Mouse (Mus musculus) left cerebral cortex, adult 2 months (tissue): ENCODE measurements around the gene Arl15. TPM values are rescaled to one million over a fixed set of nuclear protein-coding genes. Genes with fewer than 3 reads are reported as not detected.
A peak's percentile ranks its signal among the peaks of the same experiment; 100 is the strongest.

Source experiments
- DNase-seq, 2 experiments: peaks; one replicate each; pipeline ENCODE4 v3.0.0; 2021 to 2022; ENCODE audit warnings: low spot score in 2 of 2, mixed read lengths in 1 of 2; ENCODE audit errors: extremely low spot score in 1 of 2
- H3K27ac ChIP-seq: fragments of 200-600 bp; 2 replicates; pipeline ENCODE4 v1.8.1; 2022
- H3K4me3 ChIP-seq: fragments of 200-600 bp; 2 replicates; pipeline ENCODE4 v1.8.1; 2022
- CTCF ChIP-seq: fragments of 200-600 bp; IDR thresholded peaks from 2 replicates; pipeline ENCODE4 v1.8.1; 2022; ENCODE audit warnings: antibody characterized with exemption, mild to moderate bottlenecking, moderate library complexity
- intact Hi-C: fragments of 180-260 bp; cut with DNase I; formaldehyde crosslinking; loops from one replicate; pipeline ENCODE4 v1.15.1; 2025
- total RNA-seq, 2 experiments: library from RNA; stranded (reverse); gene quantifications; 2 replicates each; pipeline ENCODE4 v1.2.3; 2021

The Arl15 gene
- total RNA-seq, 2 experiments from 2014 or later, result 34.2 to 35.5 TPM

DNA sequence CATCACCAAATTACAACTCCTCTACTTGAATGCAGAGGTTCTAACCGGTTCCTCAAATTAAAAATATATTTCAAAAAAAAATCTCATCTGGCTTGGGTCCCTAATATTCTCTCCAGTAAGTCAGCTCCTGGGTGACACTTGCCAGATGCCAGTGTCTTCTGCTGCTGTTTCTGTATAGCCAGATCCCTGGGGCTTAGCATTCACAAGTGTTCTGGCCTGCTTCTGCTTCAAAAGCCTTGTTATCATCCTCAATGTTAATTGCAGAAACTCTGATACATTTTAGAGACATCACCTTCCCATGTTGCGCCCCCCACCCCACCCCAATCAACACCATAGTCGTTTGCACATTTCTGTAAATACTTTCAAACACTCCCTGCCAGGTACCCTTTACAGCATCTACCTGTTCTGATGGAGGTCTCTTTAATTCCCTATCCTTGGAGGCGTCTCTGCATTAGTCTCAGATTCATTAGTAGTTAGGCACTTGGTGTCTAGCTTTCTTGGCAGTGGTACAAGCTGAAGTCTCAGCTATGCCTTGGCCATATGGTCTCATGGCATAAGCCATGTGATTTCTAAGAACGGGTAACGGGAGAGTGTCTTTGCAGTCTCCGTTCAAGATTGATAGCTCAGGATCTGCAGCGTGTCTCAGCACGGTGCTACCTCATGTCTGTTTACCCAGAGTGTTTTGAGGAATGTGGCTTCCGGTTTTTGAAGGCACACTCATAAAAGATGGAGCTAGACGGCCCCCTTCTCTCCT is 336.4 kb downstream of the Arl15 start:
- no peak overlapping the region for H3K27ac ChIP-seq
- intact Hi-C loops, result no loop called here
- no peak for TF ChIP-seq CTCF
- no peak overlapping the region for H3K4me3 ChIP-seq
- no peak for DNase-seq

DNA sequence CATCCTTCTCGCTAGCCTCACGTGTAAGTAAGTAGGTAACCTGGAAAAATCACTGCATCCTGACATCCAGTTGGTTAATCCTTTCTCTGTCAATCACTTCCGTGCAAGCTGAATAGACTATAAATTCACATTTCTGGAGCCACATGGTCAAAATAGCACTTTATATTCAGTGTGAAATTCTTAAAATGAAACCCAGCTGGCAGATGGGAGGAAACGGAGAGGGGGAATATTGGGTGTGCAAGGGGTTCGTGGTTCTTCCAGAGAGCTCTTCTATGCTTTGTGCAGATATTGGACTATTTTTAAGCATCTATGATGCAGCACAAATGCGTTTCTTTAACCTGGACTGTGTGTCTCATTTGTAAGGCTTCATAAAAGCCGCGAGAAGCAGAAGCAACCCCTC is 344.6 kb downstream of the Arl15 start:
- DNase-seq, result no peak
- peak overlapping the region; percentile 21; the same call in 1 of the 2 replicates for H3K4me3 ChIP-seq
- H3K27ac ChIP-seq, result peak overlapping the region; percentile 80
- TF ChIP-seq CTCF, result no peak
- intact Hi-C loops, result loop anchor here (1.0 to 5.0 kb wide), 3 partner anchors 32 to 98 kb away; no protein-coding TSS in a partner anchor

DNA sequence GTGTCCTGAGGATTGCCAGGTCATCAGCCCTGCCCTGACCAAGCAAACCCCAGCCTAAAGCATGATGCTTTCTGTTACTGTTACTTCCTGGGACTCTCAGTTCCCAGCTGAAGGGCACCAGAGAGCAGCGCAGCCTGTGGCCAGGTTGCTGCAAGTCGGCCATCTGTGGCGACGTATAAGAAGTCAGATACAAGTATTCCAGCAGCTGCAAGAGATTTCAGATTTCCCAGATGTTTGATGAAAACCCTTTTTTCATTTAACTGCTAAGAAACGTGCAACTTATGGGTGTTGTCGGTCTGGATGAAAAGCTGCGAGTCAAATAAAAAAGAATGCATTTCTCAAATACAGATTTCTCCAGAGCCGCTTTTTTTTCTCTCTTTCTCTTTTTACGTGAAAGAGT is 345.3 kb downstream of the Arl15 start:
- no peak for DNase-seq
- peak overlapping the region; percentile 21; the same call in 1 of the 2 replicates for H3K4me3 ChIP-seq
- intact Hi-C loops, result loop anchor here (1.0 to 5.0 kb wide), 3 partner anchors 33 to 98 kb away; no protein-coding TSS in a partner anchor
- H3K27ac ChIP-seq, result peak overlapping the region; percentile 80
- TF ChIP-seq CTCF, result no peak

DNA sequence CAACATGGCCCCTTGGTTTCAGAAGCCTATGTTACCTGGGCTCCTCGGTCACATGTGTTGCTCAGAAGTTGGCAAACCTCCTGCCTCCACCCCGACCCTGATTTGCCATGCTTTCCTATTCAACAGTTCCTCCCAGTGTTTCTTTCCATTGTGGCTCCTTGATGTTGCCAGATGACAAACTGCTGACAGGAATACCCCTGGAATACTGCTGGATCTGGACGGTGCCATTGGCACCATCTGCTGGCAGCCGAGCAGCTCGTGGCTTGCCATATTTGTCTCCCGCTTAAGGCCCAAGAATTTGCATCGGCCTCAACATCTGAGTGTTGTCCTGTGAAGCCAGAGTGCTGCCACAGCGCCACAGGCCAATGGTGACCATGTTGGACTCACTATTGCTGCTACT is 348.5 kb downstream of the Arl15 start:
- DNase-seq, result no peak
- Histone ChIP-seq H3K4me3 (no peak overlapping the region), H3K27ac (no peak overlapping the region)
- intact Hi-C loops, result no loop called here
- TF ChIP-seq CTCF, result no peak

DNA sequence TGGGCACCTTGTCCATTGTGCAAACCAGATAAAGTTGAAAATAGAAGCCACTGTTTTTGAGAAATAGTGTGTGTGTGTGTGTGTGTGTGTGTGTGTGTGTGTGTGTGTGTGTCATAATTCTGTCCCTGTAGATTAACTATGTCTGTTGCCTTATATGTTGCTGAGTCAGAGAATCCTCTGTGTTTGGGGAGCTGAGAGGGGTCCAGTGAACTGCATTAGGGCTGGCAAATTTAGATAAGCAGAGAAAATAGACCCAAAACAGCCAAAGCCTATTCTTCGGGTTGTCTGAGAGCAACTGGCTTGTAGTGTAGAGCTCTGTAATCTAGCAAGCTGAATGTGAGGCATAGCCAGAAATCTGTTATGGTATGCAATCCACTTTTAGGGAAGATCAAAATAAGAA is 348.9 kb downstream of the Arl15 start:
- no peak for DNase-seq
- no peak overlapping the region for H3K4me3 ChIP-seq
- TF ChIP-seq CTCF, result no peak
- intact Hi-C loops, result no loop called here
- no peak overlapping the region for H3K27ac ChIP-seq

DNA sequence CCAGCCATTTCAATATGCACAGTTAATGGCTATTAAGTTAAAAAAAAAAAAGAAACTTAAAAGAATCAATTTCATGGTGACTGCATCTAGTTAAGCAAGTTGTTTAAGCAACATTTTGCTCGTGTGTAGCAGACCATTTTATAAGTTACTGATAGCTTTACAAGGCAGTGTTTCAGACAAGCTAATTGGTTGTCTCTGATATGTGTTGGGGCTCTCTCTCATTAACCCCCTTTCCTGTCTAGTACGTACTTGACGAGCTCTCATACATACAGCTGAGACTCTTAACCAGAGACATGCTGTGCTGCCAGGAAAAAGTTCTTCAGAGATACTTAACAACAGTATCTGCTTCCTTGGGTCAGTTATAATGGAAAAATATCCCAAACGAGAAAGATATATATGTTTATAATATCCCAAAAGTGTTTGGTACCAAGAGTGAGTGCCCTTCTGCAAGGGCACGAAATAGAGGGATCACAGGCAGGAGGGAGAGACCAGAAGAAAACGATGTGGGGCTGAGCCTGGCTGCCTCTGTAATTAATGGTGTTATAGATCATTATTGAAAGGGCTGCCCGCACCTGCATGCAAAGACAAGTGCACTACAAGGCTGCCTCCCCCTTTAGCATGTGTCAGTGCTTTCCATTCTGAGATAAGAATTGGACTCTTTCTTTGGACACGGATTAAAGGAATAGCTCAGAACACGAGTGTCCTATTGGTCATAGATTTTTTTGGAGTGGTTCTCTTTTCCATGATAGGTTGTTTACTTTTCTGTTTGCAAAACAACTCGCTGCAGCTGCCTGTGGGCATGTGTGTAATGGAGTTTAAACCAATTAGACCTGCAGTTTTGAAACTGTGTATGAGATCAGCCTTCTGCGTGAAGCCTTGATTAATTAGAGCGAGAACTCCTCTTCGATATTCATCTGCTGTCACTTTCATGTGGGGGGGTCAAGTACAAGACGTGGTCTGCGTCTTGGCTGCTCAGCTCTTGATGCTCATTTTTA is 350.0 kb downstream of the Arl15 start:
- no peak overlapping the region for H3K27ac ChIP-seq
- intact Hi-C loops, result no loop called here
- no peak for DNase-seq
- TF ChIP-seq CTCF, result no peak
- H3K4me3 ChIP-seq, result no peak overlapping the region

DNA sequence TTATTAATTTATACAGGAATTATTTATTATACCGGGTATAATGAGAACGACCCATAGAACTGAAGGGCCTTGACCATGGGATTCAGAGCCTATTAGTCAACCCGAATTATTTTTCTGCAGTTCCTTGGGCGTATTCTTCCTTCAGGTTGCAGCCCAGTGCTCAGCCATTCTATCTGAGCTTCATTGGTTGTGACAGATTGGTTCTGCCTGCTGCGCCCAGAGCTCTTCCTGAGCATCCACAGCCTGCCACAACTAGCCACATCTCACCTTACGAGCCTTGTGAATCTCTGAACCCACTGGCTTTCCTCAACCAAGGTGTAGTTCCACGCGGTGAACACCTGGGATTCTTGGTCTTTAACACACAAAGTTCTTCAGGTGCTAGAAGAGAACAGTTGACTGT is 350.9 kb downstream of the Arl15 start:
- H3K4me3 ChIP-seq, result no peak overlapping the region
- TF ChIP-seq CTCF, result no peak
- intact Hi-C loops, result no loop called here
- no peak overlapping the region for H3K27ac ChIP-seq
- DNase-seq, result no peak

DNA sequence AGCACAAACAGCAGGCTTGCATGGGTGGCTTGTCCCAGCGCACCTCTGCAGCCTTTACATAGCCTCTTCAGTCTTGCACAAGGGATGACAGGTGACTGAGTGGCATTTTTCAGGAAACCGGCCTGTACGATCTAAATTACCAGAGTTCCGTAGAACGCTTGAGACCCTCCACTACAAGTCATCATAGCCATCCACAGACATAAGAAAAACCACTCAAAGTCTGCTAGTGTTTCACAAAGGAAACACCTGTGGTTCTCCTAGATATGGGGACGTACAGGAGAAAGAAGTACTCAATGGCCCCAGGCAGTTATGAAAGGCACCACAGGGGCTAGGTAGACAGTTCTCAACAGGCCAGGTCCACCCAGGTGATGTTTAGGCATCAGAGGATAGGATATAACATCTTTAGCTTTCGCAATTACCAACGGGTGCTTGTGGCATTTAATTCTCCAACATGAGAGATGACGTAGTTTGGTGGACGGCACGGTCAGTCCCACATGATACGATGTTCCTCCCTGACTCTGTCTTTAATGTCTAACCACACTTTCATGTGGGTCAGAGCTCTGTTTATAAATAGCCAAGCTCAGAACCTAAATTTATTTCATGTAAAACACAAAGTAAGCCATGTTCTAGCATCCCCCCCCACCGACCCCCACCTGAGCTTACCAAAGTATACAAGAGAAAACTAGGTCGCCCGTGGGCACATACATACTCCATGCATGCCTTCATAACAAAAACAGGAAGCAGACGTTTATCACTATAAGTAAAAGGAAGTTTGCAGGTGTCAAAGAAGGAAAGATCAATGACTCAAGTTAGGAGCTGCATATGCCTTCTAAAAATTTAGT is 356.8 kb downstream of the Arl15 start:
- intact Hi-C loops, result no loop called here
- H3K27ac ChIP-seq, result no peak overlapping the region
- no peak for TF ChIP-seq CTCF
- no peak for DNase-seq
- H3K4me3 ChIP-seq, result no peak overlapping the region

DNA sequence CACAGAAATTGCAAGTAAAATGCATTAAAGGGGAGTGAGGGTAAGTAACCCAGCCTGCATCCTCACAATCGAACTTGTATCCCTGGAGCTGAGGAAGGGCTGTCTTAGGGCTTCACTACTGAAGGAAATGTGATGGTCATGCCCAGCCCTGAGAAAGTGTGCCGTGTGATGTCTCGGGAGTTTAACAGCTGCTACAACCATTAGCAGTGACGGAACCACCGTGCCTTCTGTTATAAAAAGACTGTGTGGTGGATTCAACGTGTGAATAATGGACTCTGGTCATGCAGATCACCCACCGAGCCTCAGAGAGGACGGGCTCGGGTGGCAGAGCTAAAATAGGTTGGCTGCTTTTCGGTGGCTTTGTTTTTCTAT is 357.4 kb downstream of the Arl15 start:
- H3K27ac ChIP-seq, result no peak overlapping the region
- no peak overlapping the region for H3K4me3 ChIP-seq
- TF ChIP-seq CTCF, result no peak
- intact Hi-C loops, result no loop called here
- no peak for DNase-seq

DNA sequence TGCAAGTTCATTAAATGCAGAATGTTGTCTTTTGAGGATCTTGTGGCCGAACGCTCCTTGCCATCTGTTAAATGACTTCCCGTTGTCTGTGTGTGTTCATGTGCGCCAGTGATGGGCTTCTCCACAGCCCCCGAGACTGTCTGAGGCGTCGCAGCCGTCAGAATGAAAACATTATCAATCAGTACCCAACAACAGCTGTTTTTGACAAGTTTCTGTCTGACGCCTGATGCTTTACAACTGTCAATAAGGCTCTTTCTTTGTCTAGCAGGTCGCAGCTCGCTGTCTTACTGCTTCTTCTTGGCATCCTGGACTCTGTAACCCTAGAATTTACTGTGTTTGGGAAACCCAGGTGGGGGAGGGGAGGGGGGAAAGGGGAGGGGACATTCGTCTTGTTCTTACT is 362.4 kb downstream of the Arl15 start:
- intact Hi-C loops, result loop anchor here (5.0 kb wide), 1 partner anchor 81 kb away; no protein-coding TSS in a partner anchor
- DNase-seq, result peak in 1 of 2 experiments; percentile 3
- H3K27ac ChIP-seq, result no peak overlapping the region
- TF ChIP-seq CTCF, result no peak
- H3K4me3 ChIP-seq, result no peak overlapping the region

DNA sequence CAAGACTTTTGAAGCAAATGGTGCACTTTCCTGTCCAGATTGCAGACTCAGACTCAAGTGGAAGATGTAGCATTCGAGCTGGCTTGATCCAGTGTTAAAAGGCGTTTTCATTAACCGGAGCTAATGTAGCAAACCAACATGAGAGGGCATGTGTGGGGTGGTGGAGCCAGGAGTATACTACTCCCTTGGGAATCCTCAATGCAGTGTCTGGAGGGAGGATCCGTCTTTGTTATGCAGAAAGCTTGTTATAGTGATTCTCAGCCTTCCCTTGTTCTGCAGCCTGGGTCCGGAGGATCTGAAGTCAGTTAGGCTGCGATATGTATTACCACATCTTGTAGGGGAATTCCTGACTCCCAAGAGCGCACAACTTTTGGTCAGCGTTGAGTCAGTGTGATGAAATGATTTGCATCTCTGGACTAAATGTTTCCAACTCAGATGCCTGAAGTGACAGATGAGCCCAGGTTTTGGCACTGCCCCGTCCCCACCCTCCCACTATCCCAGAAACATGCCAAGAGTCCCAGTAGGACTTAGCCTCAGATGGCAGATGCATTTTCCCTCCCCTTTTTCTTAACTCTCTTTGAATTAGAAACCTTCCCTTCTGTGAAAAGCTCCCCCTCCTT is 363.9 kb downstream of the Arl15 start:
- Histone ChIP-seq H3K4me3 (no peak overlapping the region), H3K27ac (no peak overlapping the region)
- no peak for TF ChIP-seq CTCF
- no peak for DNase-seq
- intact Hi-C loops, result loop anchor here (5.0 kb wide), 1 partner anchor 79 kb away; no protein-coding TSS in a partner anchor
